Mouse (Mus musculus) neutrophil, adult 5-6 weeks (primary cell): ENCODE data around the gene Gm5475. TPM values are rescaled to one million over a fixed set of nuclear protein-coding genes. Genes with fewer than 3 reads are reported as not detected.
A peak's percentile ranks its signal among the peaks of the same experiment; 100 is the strongest.

Experiments used
- ATAC-seq: fragments of 151-379, 151-347 bp; 2 replicates; pipeline ENCODE4 v1.8.0; 2017; ENCODE audit warnings: mild to moderate bottlenecking, moderate TSS enrichment; ENCODE audit not compliant: insufficient number of reproducible peaks, poor library complexity, low FRiP score, severe bottlenecking; ENCODE audit errors: extremely low read depth
- total RNA-seq: library from RNA; stranded (forward); fragments of 200-1000 nt; gene quantifications from 2 replicates; pipeline ENCODE4 v1.2.3, GENCODE M21; 2017

The Gm5475 gene
- total RNA-seq, 1 experiment from 2014 or later, result not detected

- no peak for ATAC-seq
These were observed 14.2 kb downstream of the Gm5475 start for GRCm38 (mm10) chr15:100436112-100436511.

DNA sequence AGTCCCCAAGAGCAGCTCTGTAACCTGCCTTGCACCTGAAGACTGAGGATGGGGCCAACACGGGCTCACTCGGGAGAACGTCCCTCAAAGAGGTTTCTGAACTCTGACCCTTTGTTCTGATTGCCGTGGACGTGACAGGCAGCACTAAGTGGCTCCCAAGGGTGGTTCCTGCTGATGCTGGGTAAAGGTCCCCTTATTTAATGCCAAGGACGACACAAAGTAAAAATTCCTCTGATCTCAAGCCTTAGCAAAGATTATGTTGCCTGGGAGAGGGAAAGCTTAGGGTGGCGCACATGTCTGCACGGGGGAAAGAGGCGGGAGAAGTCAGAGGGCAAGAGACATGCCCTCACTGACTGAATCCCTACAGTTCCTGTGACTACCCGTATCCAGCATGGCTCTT lies 14.6 kb downstream of the Gm5475 start:
- no peak for ATAC-seq

DNA sequence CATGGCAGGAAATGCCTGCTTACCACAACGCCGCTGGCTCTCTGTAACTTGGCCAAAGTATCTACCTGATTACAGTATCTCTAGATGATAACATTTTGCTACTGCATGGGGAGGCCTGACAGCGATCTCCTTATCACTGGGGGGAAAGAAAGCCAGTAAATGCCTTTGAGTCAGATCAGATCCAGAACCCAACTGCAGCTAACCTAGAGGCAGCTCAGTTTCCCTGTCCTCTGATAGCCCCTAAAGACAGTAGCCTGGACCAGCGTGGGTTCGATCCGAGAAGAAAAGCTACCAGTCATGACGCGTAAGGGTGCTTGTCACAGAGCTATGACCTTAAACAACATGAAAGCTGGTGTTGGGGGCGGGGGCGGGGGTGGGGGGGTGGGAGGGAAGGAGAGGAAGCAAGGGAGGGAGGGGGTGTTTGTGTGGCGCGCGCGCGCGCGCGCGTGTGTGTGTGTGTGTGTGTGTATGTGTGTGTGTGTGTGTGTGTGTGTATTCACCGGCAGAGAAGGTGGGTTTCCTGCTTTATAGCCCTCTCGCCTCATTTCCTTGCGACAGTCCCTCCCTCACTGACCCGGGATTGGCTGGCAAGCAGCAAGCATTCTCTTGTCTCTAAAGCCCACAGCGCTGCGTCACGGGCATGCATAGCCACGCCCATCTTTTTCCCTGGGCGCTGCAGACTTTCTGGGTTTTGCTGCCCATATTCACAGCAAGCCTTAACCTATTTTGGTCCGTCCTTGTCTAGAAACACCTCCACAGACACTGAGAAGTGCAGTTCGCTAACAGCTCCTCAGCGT lies 21.4 kb downstream of the Gm5475 start:
- ATAC-seq, result peak; percentile 97

- ATAC-seq, result no peak
These were observed 24.9 kb downstream of the Gm5475 start for GRCm38 (mm10) chr15:100446887-100447286.

- no peak for ATAC-seq
These were observed 26.6 kb downstream of the Gm5475 start for GRCm38 (mm10) chr15:100448572-100448971.

DNA sequence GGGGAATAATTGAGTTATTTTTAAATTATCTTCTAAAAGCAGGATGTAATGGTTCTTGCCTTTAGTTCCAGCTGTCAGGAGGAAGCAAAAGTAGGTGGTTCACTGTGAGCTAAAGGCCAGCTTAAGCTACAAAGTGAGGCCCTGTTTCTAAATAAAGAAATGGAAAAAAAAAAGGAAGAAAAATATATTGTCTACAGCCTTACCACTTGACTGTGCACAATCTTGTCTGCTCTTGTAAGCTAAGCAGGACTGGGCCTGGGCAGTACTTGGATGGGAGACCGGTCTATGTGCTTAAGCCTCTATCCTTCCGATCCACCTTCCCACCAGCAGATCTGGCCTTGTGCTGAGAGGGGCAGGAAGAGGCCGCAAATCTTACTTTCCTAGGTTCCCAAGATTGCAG lies 27.5 kb downstream of the Gm5475 start:
- no peak for ATAC-seq

GRCm38 (mm10) chr15:100451245-100451644 lies 29.3 kb downstream of the Gm5475 start:
- no peak for ATAC-seq

DNA sequence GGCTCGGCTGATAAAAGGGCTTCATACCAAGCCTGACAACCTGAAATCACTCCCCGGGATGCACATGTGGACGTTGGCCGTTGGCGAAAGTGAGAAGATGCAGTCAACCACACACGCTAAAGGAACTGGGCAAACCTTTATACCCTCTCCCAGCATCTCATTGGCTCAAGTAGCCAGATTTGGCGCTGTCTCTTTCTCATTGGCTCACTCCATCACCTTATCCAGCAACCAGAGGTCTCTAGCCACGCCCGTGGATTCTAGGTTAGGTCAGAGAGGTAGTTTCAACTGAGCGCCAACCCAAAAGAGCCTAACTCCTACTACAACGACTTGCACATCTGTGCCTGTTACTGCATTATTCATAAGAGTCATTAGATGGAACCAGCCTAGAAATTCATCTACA lies 30.5 kb downstream of the Gm5475 start:
- no peak for ATAC-seq

GRCm38 (mm10) chr15:100456356-100456991 lies 34.5 kb downstream of the Gm5475 start:
- ATAC-seq, result no peak

DNA sequence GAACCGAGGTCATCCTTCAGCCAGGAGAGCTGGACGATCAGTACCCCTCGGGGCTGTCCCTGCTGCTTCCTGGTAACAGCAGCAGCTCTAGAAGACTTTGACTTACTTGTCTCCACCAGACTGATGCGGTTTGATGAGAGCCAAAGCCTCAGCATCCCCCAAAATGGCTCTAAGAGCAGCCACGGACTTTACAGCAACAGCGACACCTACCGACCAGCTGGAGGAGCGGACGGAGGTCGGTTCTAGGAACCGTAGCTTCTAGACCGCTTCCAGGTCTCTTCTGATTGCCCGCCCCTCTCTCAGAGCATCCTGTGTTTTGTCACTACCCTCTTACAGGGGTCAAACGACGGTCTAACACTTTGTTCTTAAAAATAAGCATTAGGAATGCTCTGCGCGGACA lies 35.4 kb downstream of the Gm5475 start:
- ATAC-seq, result peak; percentile 69

DNA sequence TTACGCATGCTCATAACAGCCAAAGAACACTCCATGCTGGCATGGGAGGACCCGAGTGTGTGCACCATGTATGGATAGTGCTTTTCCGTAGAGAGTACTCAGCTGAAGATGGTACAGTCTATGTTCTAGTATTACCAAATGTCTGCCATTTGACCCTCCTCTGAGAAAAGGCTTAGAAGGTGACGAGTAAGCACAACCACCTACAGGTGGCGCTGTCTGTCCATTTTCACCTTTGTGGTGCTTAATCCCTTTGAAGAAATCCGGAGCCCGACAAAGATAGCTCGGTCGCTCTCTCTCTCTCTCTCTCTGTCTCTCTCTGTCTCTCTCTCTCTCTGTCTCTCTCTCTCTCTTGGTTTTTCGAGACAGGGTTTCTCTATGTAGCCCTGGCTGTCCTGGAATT lies 36.1 kb downstream of the Gm5475 start:
- ATAC-seq, result peak; percentile 38; the same call in 1 of the 2 replicates

DNA sequence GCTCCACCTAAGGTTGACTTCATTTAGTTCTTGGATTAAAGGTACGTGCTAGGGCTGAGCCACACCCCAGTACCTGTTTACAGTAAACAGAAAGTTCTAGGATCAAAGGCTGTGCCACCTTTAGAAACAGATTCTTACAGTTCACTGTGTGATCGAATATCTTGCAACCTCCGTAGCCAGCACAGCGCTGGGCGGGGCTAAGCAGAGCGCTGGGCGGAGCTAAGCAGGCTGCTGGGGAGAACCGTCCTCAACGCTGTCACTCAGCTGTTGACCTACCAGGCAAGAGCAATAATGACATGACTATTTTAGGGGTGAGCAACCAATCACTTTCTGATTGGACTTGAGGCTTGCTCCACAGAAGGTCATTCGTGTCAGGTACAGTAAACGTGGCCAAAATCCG lies 39.0 kb downstream of the Gm5475 start:
- ATAC-seq, result peak; percentile 64

- peak; percentile 49 for ATAC-seq
These were observed 39.7 kb downstream of the Gm5475 start for GRCm38 (mm10) chr15:100461646-100462045.

GRCm38 (mm10) chr15:100462086-100462485 lies 40.1 kb downstream of the Gm5475 start:
- ATAC-seq, result no peak

DNA sequence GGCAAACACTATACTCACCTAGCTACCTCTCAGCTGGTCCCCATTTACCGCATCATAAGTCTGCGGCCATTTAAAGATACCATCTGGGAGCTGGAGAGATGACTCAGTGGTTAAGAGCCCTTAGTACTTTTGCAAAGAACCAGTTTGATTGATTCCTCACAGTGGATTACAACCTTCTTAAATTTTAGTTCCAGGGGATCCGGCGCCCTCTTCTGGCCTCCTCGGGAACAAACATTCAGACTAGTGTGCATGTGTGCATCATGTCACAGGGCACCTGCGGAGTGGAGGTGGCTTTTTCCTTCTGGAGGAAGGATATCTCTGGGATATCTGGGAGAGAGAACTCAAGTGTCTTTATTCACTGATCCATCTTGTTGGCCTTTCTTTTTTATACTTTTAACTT lies 41.8 kb downstream of the Gm5475 start:
- peak; percentile 42; the same call in 1 of the 2 replicates for ATAC-seq

- ATAC-seq, result no peak
These were observed 43.5 kb downstream of the Gm5475 start for GRCm38 (mm10) chr15:100465432-100465831.

GRCm38 (mm10) chr15:100467738-100468137 lies 45.8 kb downstream of the Gm5475 start:
- ATAC-seq, result no peak

- ATAC-seq, result peak; percentile 76
These were observed 46.6 kb downstream of the Gm5475 start, which contains the start of gene Letmd1 for GRCm38 (mm10) chr15:100468295-100469188. Letmd1 (plus strand) TSS chr15:100469023.

DNA sequence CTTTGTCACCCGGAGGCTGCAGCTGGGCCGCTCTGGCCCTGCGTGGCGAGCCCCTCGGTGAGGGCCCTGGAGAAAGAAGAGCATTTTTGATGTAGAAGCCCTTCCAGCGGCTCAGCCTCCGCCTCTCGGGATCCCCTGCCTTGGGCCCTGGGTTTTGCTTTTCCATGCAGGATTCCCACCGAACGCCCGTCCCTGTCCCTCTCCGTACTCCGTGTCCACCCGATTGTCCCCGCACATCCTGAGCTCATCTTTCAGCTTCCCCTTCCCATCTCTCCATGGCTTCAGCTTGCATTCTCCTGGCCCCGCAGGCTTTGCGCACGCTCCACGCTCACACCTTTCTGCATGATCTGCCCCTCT lies 47.2 kb downstream of the Gm5475 start:
- ATAC-seq, result no peak
